Mouse (Mus musculus) lung, embryonic 15.5 days (tissue): ENCODE measurements around the gene Wwc1. TPM values are rescaled to one million over a fixed set of nuclear protein-coding genes. Genes with fewer than 3 reads are reported as not detected.
A peak's percentile ranks its signal among the peaks of the same experiment; 100 is the strongest.

Experiments used
- ATAC-seq: fragments of 200-750 bp; cut with Nextera tagmentation; 2 replicates; pipeline ENCODE4 v1.8.0; 2017; ENCODE audit warnings: moderate number of reproducible peaks, borderline replicate concordance; ENCODE audit not compliant: low FRiP score, low TSS enrichment; ENCODE audit errors: extremely low read depth
- H3K27ac ChIP-seq: fragments of 300-500 bp; sonication (generic); 2 replicates; pipeline ENCODE4 v1.5.1; 2015; ENCODE audit warnings: moderate library complexity, mild to moderate bottlenecking, inconsistent platforms
- H3K27me3 ChIP-seq: fragments of 300-500 bp; sonication (generic); 2 replicates; pipeline ENCODE4 v1.6.1; 2015; ENCODE audit warnings: inconsistent platforms
- H3K36me3 ChIP-seq: fragments of 300-500 bp; sonication (generic); 2 replicates; pipeline ENCODE4 v1.6.1; 2015; ENCODE audit warnings: inconsistent platforms
- H3K4me1 ChIP-seq: fragments of 300-500 bp; sonication (generic); 2 replicates; pipeline ENCODE4 v1.6.1; 2015; ENCODE audit warnings: inconsistent platforms
- H3K4me2 ChIP-seq: fragments of 300-500 bp; sonication (generic); 2 replicates; pipeline ENCODE4 v1.6.1; 2015; ENCODE audit warnings: inconsistent platforms, mild to moderate bottlenecking, moderate library complexity
- H3K4me3 ChIP-seq: fragments of 300-500 bp; sonication (generic); 2 replicates; pipeline ENCODE4 v1.5.1; 2015; ENCODE audit warnings: mild to moderate bottlenecking, inconsistent platforms
- H3K9ac ChIP-seq: fragments of 300-500 bp; sonication (generic); 2 replicates; pipeline ENCODE4 v1.6.1; 2015; ENCODE audit warnings: inconsistent platforms
- H3K9me3 ChIP-seq: fragments of 300-500 bp; sonication (generic); 2 replicates; pipeline ENCODE4 v1.6.1; 2016; ENCODE audit warnings: inconsistent platforms
- WGBS: fragments of 180-500 bp; shearing (Covaris S2); methylation state at CpG from one replicate; pipeline ENCODE4 v1.1.7; 2015; 5-methylcytosine and 5-hydroxymethylcytosine counted together
- polyA plus RNA-seq: library from polyadenylated mRNA; unstranded; fragments of >200 nt; fragmentation: Nextera tagmentation; extraction: Ambion mirVana; gene quantifications from 2 replicates; pipeline ENCODE4 v1.2.1, GENCODE M21; 2015

Gene Wwc1
- polyA plus RNA-seq, 1 experiment from 2014 or later, result 16.2 TPM

GRCm38 (mm10) chr11:35948457-35948881 lies 31.9 kb downstream of the Wwc1 start:
- Histone ChIP-seq H3K9ac (no peak overlapping the region), H3K4me2 (peak overlapping the region; percentile 25; the same call in 1 of the 2 replicates), H3K27ac (peak overlapping the region; percentile 80), H3K36me3 (no peaks in the 10 kb centered on the region), H3K9me3 (no peaks in the 10 kb centered on the region), H3K27me3 (no peaks in the 10 kb centered on the region), H3K4me1 (peaks cover 45% of the 10 kb centered on the region), H3K4me3 (no peak overlapping the region)
- peak; percentile 68 for ATAC-seq
- 16% methylated on average over 6 of the region's 6 CpGs for WGBS

- Histone ChIP-seq H3K4me3 (no peak overlapping the region), H3K4me1 (peaks cover 45% of the 10 kb centered on the region), H3K27ac (peak overlapping the region; percentile 80), H3K9me3 (no peaks in the 10 kb centered on the region), H3K9ac (no peak overlapping the region), H3K4me2 (peak overlapping the region; percentile 4; the same call in 1 of the 2 replicates), H3K27me3 (no peaks in the 10 kb centered on the region), H3K36me3 (no peaks in the 10 kb centered on the region)
- 0 out of 2 replicates have a peak, but pooled peaks have one; percentile 5 for ATAC-seq
- 51% methylated on average over 9 of the region's 9 CpGs for WGBS
Measured at GRCm38 (mm10) chr11:35947944-35948343, 32.4 kb downstream of the Wwc1 start.

- Histone ChIP-seq H3K4me3 (no peak overlapping the region), H3K27ac (no peak overlapping the region), H3K4me1 (peaks cover 38% of the 10 kb centered on the region), H3K9ac (no peak overlapping the region), H3K27me3 (no peaks in the 10 kb centered on the region), H3K9me3 (no peaks in the 10 kb centered on the region), H3K4me2 (no peak overlapping the region), H3K36me3 (no peaks in the 10 kb centered on the region)
- no peak for ATAC-seq
- WGBS, result 31% methylated on average over 6 of the region's 6 CpGs
Measured at GRCm38 (mm10) chr11:35945187-35945586, 35.1 kb downstream of the Wwc1 start.

GRCm38 (mm10) chr11:35941641-35942040 lies 38.7 kb downstream of the Wwc1 start:
- WGBS, result 76% methylated on average over 3 of the region's 3 CpGs

GRCm38 (mm10) chr11:35941064-35941463 lies 39.3 kb downstream of the Wwc1 start:
- no peak for ATAC-seq
- H3K27me3 ChIP-seq, result no peaks in the 10 kb centered on the region
- 38% methylated on average over 5 of the region's 5 CpGs for WGBS

More at GRCm38 (mm10) chr11:35941641-35942040, 38.7 kb downstream of the Wwc1 start:
- Histone ChIP-seq H3K4me2 (no peak overlapping the region), H3K4me3 (no peak overlapping the region), H3K9me3 (no peaks in the 10 kb centered on the region), H3K27me3 (no peaks in the 10 kb centered on the region), H3K4me1 (peaks cover 18% of the 10 kb centered on the region), H3K27ac (no peak overlapping the region), H3K9ac (no peak overlapping the region), H3K36me3 (no peaks in the 10 kb centered on the region)
- ATAC-seq, result no peak

GRCm38 (mm10) chr11:35938790-35939385 lies 41.4 kb downstream of the Wwc1 start:
- ATAC-seq, result 0 out of 2 replicates have a peak, but pooled peaks have one; percentile 54
- Histone ChIP-seq H3K4me2 (no peak overlapping the region), H3K4me1 (peaks cover 34% of the 10 kb centered on the region), H3K27me3 (no peaks in the 10 kb centered on the region), H3K9me3 (no peaks in the 10 kb centered on the region), H3K36me3 (no peaks in the 10 kb centered on the region), H3K9ac (no peak overlapping the region), H3K27ac (peak overlapping the region; percentile 69), H3K4me3 (no peak overlapping the region)
- WGBS, result 41% methylated on average over 6 of the region's 6 CpGs

More at GRCm38 (mm10) chr11:35941064-35941463, 39.3 kb downstream of the Wwc1 start:
- Histone ChIP-seq H3K4me2 (no peak overlapping the region), H3K36me3 (no peaks in the 10 kb centered on the region), H3K9ac (no peak overlapping the region), H3K27ac (no peak overlapping the region), H3K4me1 (peaks cover 20% of the 10 kb centered on the region), H3K4me3 (no peak overlapping the region), H3K9me3 (no peaks in the 10 kb centered on the region)

GRCm38 (mm10) chr11:35935645-35936044 lies 44.7 kb downstream of the Wwc1 start:
- no peak for ATAC-seq
- Histone ChIP-seq H3K9me3 (no peaks in the 10 kb centered on the region), H3K4me2 (no peak overlapping the region), H3K27ac (peak overlapping the region; percentile 7; the same call in 1 of the 2 replicates), H3K27me3 (no peaks in the 10 kb centered on the region), H3K4me1 (peaks cover 53% of the 10 kb centered on the region), H3K9ac (no peak overlapping the region), H3K36me3 (no peaks in the 10 kb centered on the region), H3K4me3 (no peak overlapping the region)
- 43% methylated on average over 3 of the region's 3 CpGs for WGBS

- Histone ChIP-seq H3K4me3 (no peak overlapping the region), H3K27me3 (no peaks in the 10 kb centered on the region), H3K36me3 (no peaks in the 10 kb centered on the region), H3K27ac (no peak overlapping the region), H3K9me3 (no peaks in the 10 kb centered on the region), H3K4me2 (no peak overlapping the region), H3K4me1 (peaks cover 50% of the 10 kb centered on the region), H3K9ac (no peak overlapping the region)
- ATAC-seq, result no peak
- 96% methylated on average over 1 of the region's 1 CpGs for WGBS
Measured at GRCm38 (mm10) chr11:35935133-35935532, 45.2 kb downstream of the Wwc1 start.

GRCm38 (mm10) chr11:35933402-35934085 lies 46.8 kb downstream of the Wwc1 start:
- H3K27me3 ChIP-seq, result no peaks in the 10 kb centered on the region
- no peak overlapping the region for H3K4me3 ChIP-seq
- peak overlapping the region; percentile 44 for H3K27ac ChIP-seq
- no peak overlapping the region for H3K4me2 ChIP-seq
- peak; percentile 60; the same call in 1 of the 2 replicates for ATAC-seq
- H3K9me3 ChIP-seq, result no peaks in the 10 kb centered on the region
- H3K4me1 ChIP-seq, result peaks cover 45% of the 10 kb centered on the region
- H3K36me3 ChIP-seq, result no peaks in the 10 kb centered on the region
- no peak overlapping the region for H3K9ac ChIP-seq
- WGBS, result 29% methylated on average over 14 of the region's 14 CpGs

GRCm38 (mm10) chr11:35932121-35932885 lies 48.0 kb downstream of the Wwc1 start:
- H3K9ac ChIP-seq, result no peak overlapping the region
- H3K36me3 ChIP-seq, result no peaks in the 10 kb centered on the region
- no peaks in the 10 kb centered on the region for H3K9me3 ChIP-seq
- no peak overlapping the region for H3K4me3 ChIP-seq
- WGBS, result 79% methylated on average over 14 of the region's 14 CpGs
- no peaks in the 10 kb centered on the region for H3K27me3 ChIP-seq
- H3K27ac ChIP-seq, result peak overlapping the region; percentile 44
- no peak for ATAC-seq
- H3K4me2 ChIP-seq, result no peak overlapping the region
- H3K4me1 ChIP-seq, result peaks cover 41% of the 10 kb centered on the region

GRCm38 (mm10) chr11:35930511-35931060 lies 49.7 kb downstream of the Wwc1 start:
- no peak overlapping the region for H3K9ac ChIP-seq
- H3K4me2 ChIP-seq, result no peak overlapping the region
- no peak for ATAC-seq
- peaks cover 35% of the 10 kb centered on the region for H3K4me1 ChIP-seq
- no peak overlapping the region for H3K27ac ChIP-seq
- no peaks in the 10 kb centered on the region for H3K36me3 ChIP-seq
- no peak overlapping the region for H3K4me3 ChIP-seq
- 80% methylated on average over 6 of the region's 6 CpGs for WGBS
- no peaks in the 10 kb centered on the region for H3K27me3 ChIP-seq
- no peaks in the 10 kb centered on the region for H3K9me3 ChIP-seq
